Mouse (Mus musculus): ENCODE results near the gene Prrc2b.

The Prrc2b gene

GRCm38 (mm10) chr2:32137667-32138266 lies 13.1 kb upstream of the Prrc2b start:
- peak; percentile 97 for DNase-seq (ENCODE audit: low spot score)

- DNase-seq (ENCODE audit: low spot score): no peak
These were observed 11.5 kb upstream of the Prrc2b start for GRCm38 (mm10) chr2:32139377-32139776.

DNA sequence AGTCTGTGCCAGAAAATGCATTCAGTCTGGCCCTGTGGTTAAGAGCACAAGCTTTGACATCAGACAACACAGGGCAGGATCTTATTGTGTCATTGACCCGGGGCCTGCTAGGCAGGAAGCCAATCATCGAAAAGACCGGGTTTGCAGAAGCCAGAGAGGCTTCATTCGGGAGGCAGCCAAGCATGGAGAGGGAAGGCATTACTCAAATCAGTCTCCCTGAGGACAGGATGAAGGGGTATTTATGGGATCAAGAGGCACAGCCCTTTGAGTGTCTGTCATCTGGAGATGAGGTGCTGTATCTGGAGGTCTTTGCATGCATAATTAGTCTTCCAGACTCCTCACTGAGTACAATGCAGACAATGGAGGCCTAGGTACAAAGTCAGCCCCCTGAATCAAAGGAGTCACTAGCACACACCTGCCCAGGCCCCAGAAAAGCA lies 10.4 kb upstream of the Prrc2b start:
- DNase-seq (ENCODE audit: low spot score): no peak

GRCm38 (mm10) chr2:32141602-32142001 lies 9.3 kb upstream of the Prrc2b start:
- DNase-seq (ENCODE audit: low spot score): no peak

DNA sequence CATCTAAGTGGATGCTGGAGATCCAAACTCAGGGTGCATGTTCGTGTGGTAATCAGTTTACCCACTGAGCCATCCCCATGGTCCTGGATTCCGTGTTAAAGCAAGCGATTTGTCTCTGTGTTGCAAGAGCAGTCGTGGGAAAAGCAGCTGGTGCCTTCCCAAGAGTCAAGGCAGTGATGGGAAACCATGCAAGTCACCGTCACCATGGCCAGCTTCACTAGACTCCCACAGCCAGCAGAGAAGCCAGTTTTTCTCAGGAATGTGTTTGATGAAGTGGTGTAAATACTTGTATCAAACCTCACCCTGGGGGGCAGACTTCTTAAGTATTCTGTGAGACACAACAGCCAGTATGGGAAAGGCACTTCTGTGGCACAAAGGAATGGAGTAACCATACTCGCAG lies 8.5 kb upstream of the Prrc2b start:
- DNase-seq (ENCODE audit: low spot score): no peak

DNA sequence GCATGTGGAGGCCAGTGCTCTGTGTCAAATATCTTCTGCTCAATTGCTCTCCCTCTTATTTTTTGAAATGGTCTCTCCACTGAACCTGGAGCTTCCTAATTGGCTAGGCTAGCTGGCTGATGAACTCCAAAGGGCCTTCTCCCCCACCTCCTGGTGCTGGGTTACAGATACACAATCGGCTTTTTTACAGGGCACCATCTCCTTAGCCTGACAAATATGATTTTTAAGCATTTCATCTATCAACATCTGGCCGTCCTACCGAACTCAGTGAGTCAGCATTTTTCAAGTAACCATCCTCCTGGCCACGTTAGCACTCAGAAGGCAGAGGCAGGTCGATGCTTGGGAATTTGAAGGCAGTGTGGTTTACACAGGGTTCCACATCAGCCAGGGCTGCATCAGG lies 6.2 kb upstream of the Prrc2b start:
- no peak for DNase-seq (ENCODE audit: low spot score)

- DNase-seq (ENCODE audit: low spot score): no peak
These were observed 4.2 kb upstream of the Prrc2b start for GRCm38 (mm10) chr2:32146617-32147162.

DNA sequence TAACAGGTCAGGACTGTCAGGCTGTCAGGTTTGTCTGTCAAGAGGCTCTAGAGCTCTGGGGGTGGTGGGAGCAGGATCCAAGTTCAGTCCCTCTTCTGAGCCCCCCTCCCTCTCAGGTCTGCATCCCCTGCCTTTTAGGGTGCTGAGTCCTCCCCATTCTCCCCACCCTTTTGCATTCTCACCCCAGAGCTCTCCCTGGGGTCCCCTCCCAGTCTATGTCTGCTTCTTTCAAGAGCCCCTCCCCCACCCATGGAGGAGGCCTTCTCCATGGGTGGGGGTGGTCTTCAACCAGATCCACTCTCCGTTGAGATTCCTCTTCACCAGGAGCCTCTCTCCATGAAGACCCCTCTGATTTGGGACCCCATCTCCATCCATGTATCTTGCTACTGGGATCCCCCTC lies 747 bp upstream of the Prrc2b start:
- DNase-seq (ENCODE audit: low spot score): no peak

DNA sequence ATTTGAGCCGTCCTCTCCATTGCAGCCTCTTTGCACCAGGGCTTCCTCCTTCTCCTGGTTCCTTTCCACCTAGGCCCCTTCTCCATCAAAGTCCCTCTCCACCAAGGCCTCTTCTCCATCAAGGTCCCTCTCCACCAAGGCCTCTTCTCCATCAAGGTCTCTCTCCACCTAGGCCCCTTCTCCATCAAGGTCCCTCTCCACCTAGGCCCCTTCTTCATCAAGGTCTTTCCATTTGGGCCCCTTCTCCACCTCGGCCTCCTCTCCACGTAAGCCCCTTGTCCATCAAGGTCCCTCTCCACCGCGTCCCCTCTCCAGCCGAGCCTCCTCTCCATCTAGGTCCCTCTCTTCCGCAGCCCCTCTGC lies 339 bp upstream of the Prrc2b start:
- no peak for DNase-seq (ENCODE audit: low spot score)

DNA sequence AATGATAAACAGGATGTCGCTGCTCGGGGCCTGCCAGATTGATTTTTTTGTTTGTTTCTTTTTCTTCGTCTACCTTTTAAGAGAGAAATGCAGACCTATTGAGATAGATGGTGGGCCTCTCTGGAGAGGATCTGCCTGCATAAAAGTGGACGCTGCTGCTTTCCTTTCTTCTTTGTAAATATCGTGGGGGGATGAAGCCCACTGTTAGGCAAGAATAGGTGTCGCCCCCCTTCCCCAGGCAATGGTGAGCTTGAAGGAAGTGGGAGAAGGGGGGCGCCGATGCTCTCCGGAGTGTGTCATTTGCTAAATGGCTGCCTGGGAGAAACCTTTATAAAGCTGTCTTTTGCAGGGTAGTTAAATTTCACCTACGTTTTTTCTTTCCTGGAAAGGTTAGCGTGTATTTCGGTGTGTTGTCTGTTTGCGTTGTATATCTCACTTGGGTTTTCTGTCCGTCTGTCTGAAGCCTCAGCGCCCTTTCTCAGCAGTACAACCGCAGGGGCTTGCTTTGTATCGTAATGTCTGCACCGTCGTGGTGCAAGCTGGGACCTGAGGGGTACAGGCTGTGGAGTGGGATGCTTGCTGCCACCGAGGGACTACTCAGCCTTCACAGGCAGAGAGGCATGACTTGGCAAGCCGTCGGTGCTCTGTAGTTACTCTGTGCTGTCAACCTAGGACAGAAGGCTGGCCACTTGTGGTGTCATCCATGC lies 931 bp downstream of the Prrc2b start:
- no peak for DNase-seq (ENCODE audit: low spot score)

GRCm38 (mm10) chr2:32152367-32153034 lies 1.6 kb downstream of the Prrc2b start:
- no peak for DNase-seq (ENCODE audit: low spot score)

- no peak for DNase-seq (ENCODE audit: low spot score)
These were observed 2.3 kb downstream of the Prrc2b start for GRCm38 (mm10) chr2:32153041-32153790.

GRCm38 (mm10) chr2:32153791-32154119 lies 2.9 kb downstream of the Prrc2b start:
- DNase-seq (ENCODE audit: low spot score): no peak

GRCm38 (mm10) chr2:32154334-32154997 lies 3.6 kb downstream of the Prrc2b start:
- no peak for DNase-seq (ENCODE audit: low spot score)

DNA sequence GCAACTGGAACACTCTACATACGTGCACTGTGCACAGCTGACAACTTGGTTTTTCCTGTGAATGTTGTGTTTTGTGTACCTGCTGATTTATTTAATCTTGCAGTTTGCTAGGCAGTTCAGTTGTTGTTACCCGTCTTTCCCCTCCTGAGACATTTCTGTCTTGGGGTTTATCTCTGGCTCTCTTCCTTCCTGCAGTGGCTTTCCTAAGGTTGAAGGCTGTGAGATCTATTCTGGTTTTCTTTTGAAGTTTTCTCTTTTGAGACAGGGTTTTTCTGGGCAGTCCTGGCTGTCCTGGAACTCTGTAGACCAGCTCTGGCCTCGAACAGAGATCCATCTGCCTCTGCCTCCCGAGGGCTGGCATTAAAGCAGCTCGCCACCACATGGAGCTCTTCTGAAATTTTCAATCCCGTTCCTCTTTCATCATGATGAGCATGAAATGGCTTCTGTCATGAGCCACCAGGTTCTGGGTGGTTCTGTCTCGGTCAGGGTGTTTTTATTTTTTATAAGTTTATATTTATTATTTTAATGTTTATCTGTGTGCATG lies 4.2 kb downstream of the Prrc2b start:
- no peak for DNase-seq (ENCODE audit: low spot score)

GRCm38 (mm10) chr2:32155614-32156013 lies 4.7 kb downstream of the Prrc2b start:
- DNase-seq (ENCODE audit: low spot score): no peak

DNA sequence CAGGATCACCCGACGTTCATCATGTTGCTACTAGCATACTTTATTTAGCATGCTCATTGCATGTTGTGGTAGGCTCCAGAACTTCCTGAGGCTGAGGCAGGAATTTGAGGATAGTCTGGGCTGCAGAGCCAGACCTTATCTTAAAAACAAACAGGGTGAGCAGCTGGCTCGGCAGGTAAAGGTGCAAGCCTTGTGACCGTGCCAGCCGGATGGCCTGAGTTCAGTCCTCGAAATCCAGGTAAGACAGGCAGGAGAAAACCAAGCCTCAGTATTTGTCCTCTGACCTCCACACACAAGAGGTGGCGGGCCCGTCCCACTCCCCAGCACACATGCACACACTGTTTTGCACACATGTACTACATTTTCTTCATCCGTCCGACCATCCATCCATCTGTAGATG lies 5.8 kb downstream of the Prrc2b start:
- no peak for DNase-seq (ENCODE audit: low spot score)

- DNase-seq (ENCODE audit: low spot score): no peak
These were observed 6.4 kb downstream of the Prrc2b start for GRCm38 (mm10) chr2:32157328-32157727.

DNA sequence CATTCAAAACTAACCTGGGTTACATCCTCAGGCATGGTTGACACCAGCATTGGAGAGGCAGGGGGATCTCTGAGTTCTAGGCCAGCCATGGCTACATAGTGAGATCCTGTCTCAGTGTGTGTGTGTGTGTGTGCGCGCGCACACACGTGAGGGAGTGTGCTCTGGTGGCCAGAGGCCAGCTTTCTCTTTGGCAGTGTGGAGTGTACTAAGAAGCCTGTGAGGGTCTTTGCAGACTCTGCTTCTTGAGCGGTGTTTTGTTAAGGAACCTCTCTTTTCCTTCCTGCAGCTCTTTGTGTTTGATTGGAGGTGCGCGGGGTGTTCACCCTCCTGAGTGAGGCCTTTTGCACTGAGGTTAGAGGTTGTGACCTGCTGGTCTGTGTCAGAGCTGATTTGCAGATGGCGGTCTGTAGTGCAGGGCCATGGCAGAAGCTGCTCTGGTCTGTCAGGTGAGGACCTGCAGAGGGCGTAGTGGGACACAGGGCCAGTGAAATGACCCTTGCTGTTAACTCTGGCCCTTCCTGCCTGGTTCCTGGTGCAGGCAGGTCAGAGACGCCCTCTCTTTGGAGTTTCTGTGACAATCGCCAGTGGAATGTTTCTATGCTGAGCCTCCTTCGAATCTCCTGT lies 7.8 kb downstream of the Prrc2b start:
- no peak for DNase-seq (ENCODE audit: low spot score)

DNA sequence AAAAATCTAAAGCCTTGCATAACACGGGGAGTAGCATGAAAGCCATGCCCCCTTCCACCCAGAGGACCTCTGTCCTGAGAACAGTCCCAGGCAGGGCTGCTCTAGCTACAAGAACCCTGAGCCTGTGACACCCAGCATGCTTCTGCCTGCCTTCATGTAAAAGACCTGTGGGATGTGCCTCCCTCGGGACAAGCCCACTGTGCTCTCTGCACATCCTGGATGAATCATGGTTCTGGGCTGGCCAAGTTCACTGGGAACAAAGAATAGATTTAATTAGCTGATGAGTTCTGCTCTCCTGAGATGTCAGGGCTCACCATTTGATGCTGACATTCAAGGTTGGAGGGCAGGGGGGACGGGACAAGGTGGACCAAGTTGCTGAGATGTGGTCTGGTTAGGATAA lies 9.6 kb downstream of the Prrc2b start:
- no peak for DNase-seq (ENCODE audit: low spot score)

GRCm38 (mm10) chr2:32160967-32161366 lies 10.1 kb downstream of the Prrc2b start:
- no peak for DNase-seq (ENCODE audit: low spot score)

Data from layer of hippocampus, adult 11-12 months (tissue).